Mouse (Mus musculus): ENCODE data around the gene Hk1. TPM values are rescaled to one million over a fixed set of nuclear protein-coding genes. Genes with fewer than 3 reads are reported as not detected.

Hk1 gene
- polyA plus RNA-seq, 3 experiments from 2014 or later = 64.3 to 101 (median 74.8) TPM

Other genes starting within 250 kb of the Hk1 start
- not detected for gene Neurog3, start 246.8 kb downstream of the Hk1 start, polyA plus RNA-seq (2017; shearing (Covaris generic))
- gene Fam241b, start 236.0 kb downstream of the Hk1 start, polyA plus RNA-seq (2017; shearing (Covaris generic)) = 1 to 10 TPM; 2.8 to 5.2 (median 3.6) TPM
- not detected for gene Tspan15, start 148.7 kb downstream of the Hk1 start, polyA plus RNA-seq (2017; shearing (Covaris generic))
- gene Tacr2, start 127.5 kb downstream of the Hk1 start, polyA plus RNA-seq (2017; shearing (Covaris generic)) = not detected
- not detected for gene Hkdc1, start 42.6 kb upstream of the Hk1 start, polyA plus RNA-seq (2017; shearing (Covaris generic))
- gene 4930507D05Rik, start 69.6 kb upstream of the Hk1 start, polyA plus RNA-seq (2017; shearing (Covaris generic)) = not detected
- 10 to 100 TPM in 2 of 3 experiments, 1 to 10 TPM in 1; 5.9 to 15.5 (median 10.5) TPM for gene Supv3l1, start 69.8 kb upstream of the Hk1 start, polyA plus RNA-seq (2017; shearing (Covaris generic))
- 10 to 100 TPM; 62.7 to 69.9 (median 69.4) TPM for gene Vps26a, start 106.9 kb upstream of the Hk1 start, polyA plus RNA-seq (2017; shearing (Covaris generic))
- gene Srgn, start 147.5 kb upstream of the Hk1 start, polyA plus RNA-seq (2017; shearing (Covaris generic)) = 1,000 to 10,000 TPM; 1,485 to 2,247 (median 1,910) TPM
- 1 to 10 TPM; 4.1 to 8.7 (median 5.0) TPM for gene Kif1bp, start 198.5 kb upstream of the Hk1 start, polyA plus RNA-seq (2017; shearing (Covaris generic))
- gene Ddx21, start 222.4 kb upstream of the Hk1 start, polyA plus RNA-seq (2017; shearing (Covaris generic)) = 10 to 100 TPM; 51.4 to 60.7 (median 54.9) TPM

Measured in inflammation-experienced regulatory T-cells, adult 6 months (primary cell).